Mouse (Mus musculus) heart, embryonic 16.5 days (tissue): ENCODE measurements around the gene Gm37240. TPM values are rescaled to one million over a fixed set of nuclear protein-coding genes. Genes with fewer than 3 reads are reported as not detected.

Experiments used
- ATAC-seq: fragments of 200-750 bp; cut with Nextera tagmentation; replicated peaks from 2 replicates; pipeline ENCODE4 v1.8.0; 2017; ENCODE audit warnings: moderate number of reproducible peaks; ENCODE audit not compliant: insufficient read depth, low FRiP score; ENCODE audit errors: extremely low read depth
- H3K27ac ChIP-seq: fragments of 300-500 bp; sonication (generic); 2 replicates; pipeline ENCODE4 v1.5.1; 2014; ENCODE audit warnings: mild to moderate bottlenecking, low read length, control low read depth, moderate library complexity
- H3K27me3 ChIP-seq: fragments of 300-500 bp; sonication (generic); 2 replicates; pipeline ENCODE4 v1.6.1; 2014; ENCODE audit warnings: low read length, mixed read lengths; ENCODE audit not compliant: control insufficient read depth, insufficient read depth
- H3K36me3 ChIP-seq: fragments of 300-500 bp; sonication (generic); 2 replicates; pipeline ENCODE4 v1.6.1; 2014; ENCODE audit not compliant: control insufficient read depth, insufficient read depth
- H3K4me1 ChIP-seq: fragments of 300-500 bp; sonication (generic); 2 replicates; pipeline ENCODE4 v1.6.1; 2014; ENCODE audit warnings: low read length, mixed read lengths; ENCODE audit not compliant: control insufficient read depth, insufficient read depth
- H3K4me2 ChIP-seq: fragments of 300-500 bp; sonication (generic); 2 replicates; pipeline ENCODE4 v1.6.1; 2014; ENCODE audit warnings: low read depth, mild to moderate bottlenecking, control low read depth, low read length
- H3K4me3 ChIP-seq: fragments of 300-500 bp; sonication (generic); 2 replicates; pipeline ENCODE4 v1.5.1; 2014; ENCODE audit warnings: mild to moderate bottlenecking, control low read depth, low read length
- H3K9ac ChIP-seq: fragments of 300-500 bp; sonication (generic); 2 replicates; pipeline ENCODE4 v1.6.1; 2014; ENCODE audit warnings: low read length, control low read depth
- H3K9me3 ChIP-seq: fragments of 300-500 bp; sonication (generic); replicated peaks from 2 replicates; pipeline ENCODE4 v1.6.1; 2016; ENCODE audit warnings: low read length; ENCODE audit not compliant: control insufficient read depth
- WGBS: fragments of 180-500 bp; shearing (Covaris S2); extraction: QIAGEN DNeasy Blood & Tissue Kit; methylation state at CpG from one replicate; pipeline ENCODE4 v1.1.7; 2014; 5-methylcytosine and 5-hydroxymethylcytosine counted together
- polyA plus RNA-seq: library from polyadenylated mRNA; unstranded; fragments of >200 nt; fragmentation: Nextera tagmentation; extraction: Ambion mirVana; gene quantifications from 2 replicates; pipeline ENCODE4 v1.2.1, GENCODE M21; 2015

The Gm37240 gene
- polyA plus RNA-seq, 1 experiment from 2014 or later: 18.4 TPM

DNA sequence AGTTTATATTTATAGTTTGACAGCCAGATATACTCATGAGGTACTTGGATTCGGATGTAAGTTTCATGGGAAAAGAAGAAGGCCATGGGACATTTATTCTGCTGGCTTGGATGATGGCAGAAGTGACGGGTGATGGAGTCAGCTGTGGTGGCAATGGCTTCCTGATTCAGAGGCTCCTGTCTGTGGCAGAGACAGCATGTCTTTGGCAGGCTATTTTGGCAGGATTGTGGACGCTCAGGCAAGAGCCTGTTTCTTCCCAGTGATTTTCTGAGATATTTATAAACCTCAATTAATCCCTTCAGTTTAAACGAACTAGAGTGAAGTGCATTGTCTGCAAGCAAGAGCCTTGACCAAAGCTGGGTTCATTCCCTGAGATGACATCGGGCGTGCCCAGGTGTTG, 874.4 kb downstream of the Gm37240 start:
- Histone ChIP-seq H3K4me3 (no peak overlapping the region), H3K36me3 (no peaks in the 10 kb centered on the region), H3K4me1 (peaks cover 7% of the 10 kb centered on the region; the same call in 1 of the 2 replicates), H3K4me2 (no peak overlapping the region), H3K9me3 (no peaks in the 10 kb centered on the region), H3K9ac (no peak overlapping the region), H3K27me3 (no peaks in the 10 kb centered on the region), H3K27ac (no peak overlapping the region)
- 75% methylated on average over 6 of the region's 6 CpGs for WGBS
- ATAC-seq: no peak

DNA sequence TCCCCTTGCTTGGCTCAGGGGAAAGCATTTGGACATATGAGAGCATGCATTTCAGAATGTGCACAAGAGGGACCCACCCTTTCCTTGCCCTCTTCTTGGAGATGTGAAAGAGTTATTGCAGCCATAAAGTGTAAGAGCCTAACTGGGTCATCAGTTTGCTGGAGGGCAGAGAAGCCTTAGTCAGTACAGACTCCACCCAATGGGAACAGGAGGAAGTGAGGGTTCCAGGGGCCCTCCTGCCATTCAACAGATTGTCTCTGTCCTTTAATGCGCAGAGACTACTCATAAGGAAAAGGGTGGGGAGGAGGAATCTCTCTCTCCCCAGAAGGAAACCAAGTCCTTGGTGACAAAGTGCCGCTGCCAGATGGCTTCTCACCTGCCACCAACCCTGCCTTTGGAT, 882.1 kb downstream of the Gm37240 start:
- 92% methylated on average over 2 of the region's 2 CpGs for WGBS
- Histone ChIP-seq H3K9me3 (no peaks in the 10 kb centered on the region), H3K36me3 (no peaks in the 10 kb centered on the region), H3K27me3 (no peaks in the 10 kb centered on the region), H3K9ac (no peak overlapping the region), H3K4me2 (no peak overlapping the region), H3K4me3 (no peak overlapping the region), H3K4me1 (no peaks in the 10 kb centered on the region), H3K27ac (no peak overlapping the region)
- ATAC-seq: no peak

DNA sequence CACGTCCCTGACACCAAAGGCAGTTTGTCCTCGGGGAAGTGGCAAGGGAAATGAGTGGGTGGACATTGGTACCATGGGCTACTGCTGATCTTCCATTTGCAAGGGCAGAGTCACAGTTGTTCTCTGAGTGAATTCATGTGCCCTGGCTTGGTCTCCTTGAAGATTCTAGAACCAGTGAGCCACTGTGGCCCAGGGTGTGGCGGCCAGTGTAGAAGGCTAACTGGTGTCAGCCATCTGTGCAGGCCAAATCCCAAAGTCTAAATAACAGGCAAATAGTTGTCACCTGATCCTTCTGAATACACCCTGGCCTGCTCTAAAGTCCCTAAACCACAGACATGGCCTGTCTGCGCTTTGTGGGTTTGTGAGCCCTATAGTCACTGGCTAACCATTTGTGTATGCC, 898.4 kb downstream of the Gm37240 start:
- H3K36me3 ChIP-seq: no peaks in the 10 kb centered on the region
- H3K4me1 ChIP-seq: no peaks in the 10 kb centered on the region
- H3K27ac ChIP-seq: no peak overlapping the region
- H3K9ac ChIP-seq: no peak overlapping the region
- no peaks in the 10 kb centered on the region for H3K27me3 ChIP-seq
- H3K4me2 ChIP-seq: no peak overlapping the region
- H3K4me3 ChIP-seq: no peak overlapping the region
- 86% methylated on average over 4 of the region's 4 CpGs for WGBS
- ATAC-seq: no peak
- no peaks in the 10 kb centered on the region for H3K9me3 ChIP-seq

DNA sequence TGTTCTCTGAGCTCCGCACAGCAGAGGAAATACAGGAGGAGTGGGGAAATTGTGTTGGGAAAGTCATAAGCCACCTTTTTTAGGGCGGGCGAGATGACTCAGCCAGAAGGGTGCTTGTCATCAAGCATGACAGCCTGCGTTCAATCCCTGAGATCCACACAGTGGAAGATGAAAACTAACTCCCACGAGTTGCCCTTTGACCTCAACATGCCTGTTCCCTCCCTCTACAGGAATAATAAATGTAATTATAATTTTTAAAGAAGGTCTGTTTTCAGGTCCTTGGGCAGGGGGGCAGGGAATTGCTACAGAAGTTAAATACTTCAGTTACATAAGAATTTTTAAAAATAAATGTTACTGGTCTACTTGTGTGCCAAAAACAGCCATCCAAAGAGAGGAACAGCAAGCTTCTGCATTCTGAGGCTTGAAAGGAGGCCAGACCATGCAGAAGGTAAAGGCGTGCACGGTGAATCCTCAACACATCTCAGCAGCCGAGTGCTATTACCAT, 902.1 kb downstream of the Gm37240 start:
- H3K27ac ChIP-seq: no peak overlapping the region
- WGBS: 83% methylated on average over 8 of the region's 8 CpGs
- no peaks in the 10 kb centered on the region for H3K9me3 ChIP-seq
- H3K9ac ChIP-seq: no peak overlapping the region
- H3K27me3 ChIP-seq: no peaks in the 10 kb centered on the region
- H3K4me2 ChIP-seq: no peak overlapping the region
- H3K4me1 ChIP-seq: no peaks in the 10 kb centered on the region
- ATAC-seq: no peak
- H3K36me3 ChIP-seq: no peaks in the 10 kb centered on the region
- no peak overlapping the region for H3K4me3 ChIP-seq

DNA sequence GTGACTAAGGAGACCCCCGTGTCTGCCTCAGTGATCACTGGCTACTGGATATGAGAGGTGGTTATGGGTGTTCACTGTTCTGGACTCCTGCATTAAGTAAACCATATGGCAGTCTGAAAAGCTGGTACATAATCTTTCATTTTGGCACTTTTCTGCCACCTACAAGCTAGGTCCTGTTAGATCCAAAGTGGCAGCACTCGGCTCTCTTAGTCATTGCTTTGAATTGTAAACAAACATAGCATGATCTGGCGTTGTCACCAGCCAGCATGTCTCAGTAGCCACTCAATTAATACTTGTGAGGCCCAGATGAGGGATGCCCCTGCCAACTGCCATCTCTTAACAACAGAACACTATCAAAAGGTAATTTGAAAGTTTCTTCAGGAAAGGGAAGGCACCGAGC, 904.6 kb downstream of the Gm37240 start:
- Histone ChIP-seq H3K36me3 (peaks cover 5% of the 10 kb centered on the region; the same call in 1 of the 2 replicates), H3K9ac (no peak overlapping the region), H3K27me3 (no peaks in the 10 kb centered on the region), H3K4me2 (no peak overlapping the region), H3K9me3 (no peaks in the 10 kb centered on the region), H3K4me1 (no peaks in the 10 kb centered on the region), H3K27ac (no peak overlapping the region), H3K4me3 (no peak overlapping the region)
- WGBS: 62% methylated on average over 4 of the region's 4 CpGs
- no peak for ATAC-seq

DNA sequence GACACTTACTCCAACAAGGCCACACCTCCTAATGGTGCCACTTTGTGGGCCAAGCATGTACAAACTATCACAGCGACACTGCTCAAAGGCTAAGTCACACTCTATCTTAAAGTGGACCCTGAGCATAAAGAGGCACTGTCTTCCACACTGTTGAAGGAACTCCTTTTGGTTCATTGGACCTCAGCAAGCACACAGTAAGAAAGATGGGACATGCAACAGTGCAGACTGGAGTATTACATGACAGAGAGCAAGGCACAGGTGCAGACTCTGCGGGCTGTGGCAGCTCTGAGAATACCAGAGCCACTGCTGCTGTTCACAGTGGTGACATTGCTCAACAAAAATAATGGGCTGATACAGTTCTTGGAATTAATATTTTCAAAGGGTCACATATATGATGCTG, 907.2 kb downstream of the Gm37240 start:
- WGBS: 100% methylated on average over 2 of the region's 2 CpGs
- no peak for ATAC-seq
- no peak overlapping the region for H3K4me2 ChIP-seq

DNA sequence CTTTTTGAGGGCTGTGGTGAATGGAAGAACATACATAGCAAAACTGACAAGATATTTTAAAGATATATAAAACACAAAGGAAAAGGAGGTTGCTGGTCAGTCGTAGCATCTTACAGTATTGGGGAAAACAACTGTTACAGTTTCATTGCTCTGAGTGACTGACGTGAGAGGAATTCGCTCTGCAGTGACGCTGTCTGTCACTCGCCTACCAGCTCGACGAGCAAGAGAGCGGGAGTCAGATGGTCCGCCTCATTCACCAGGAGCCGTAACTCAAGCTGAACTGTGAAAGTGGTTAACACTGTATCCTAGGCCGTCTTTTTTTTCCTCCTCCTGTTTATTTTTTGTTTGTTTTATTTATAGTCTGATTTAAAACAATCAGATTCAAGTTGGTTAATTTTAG, 908.6 kb downstream of the Gm37240 start:
- Histone ChIP-seq H3K36me3 (peaks cover 19% of the 10 kb centered on the region), H3K27me3 (no peaks in the 10 kb centered on the region), H3K4me2 (no peak overlapping the region), H3K9ac (no peak overlapping the region), H3K9me3 (no peaks in the 10 kb centered on the region), H3K4me3 (no peak overlapping the region), H3K27ac (no peak overlapping the region), H3K4me1 (no peaks in the 10 kb centered on the region)
- no peak for ATAC-seq
- WGBS: 81% methylated on average over 11 of the region's 11 CpGs

More for the DNA sequence above, 907.2 kb downstream of the Gm37240 start:
- Histone ChIP-seq H3K4me1 (no peaks in the 10 kb centered on the region), H3K27ac (no peak overlapping the region), H3K9ac (no peak overlapping the region), H3K9me3 (no peaks in the 10 kb centered on the region), H3K27me3 (no peaks in the 10 kb centered on the region), H3K36me3 (peaks cover 16% of the 10 kb centered on the region), H3K4me3 (no peak overlapping the region)

DNA sequence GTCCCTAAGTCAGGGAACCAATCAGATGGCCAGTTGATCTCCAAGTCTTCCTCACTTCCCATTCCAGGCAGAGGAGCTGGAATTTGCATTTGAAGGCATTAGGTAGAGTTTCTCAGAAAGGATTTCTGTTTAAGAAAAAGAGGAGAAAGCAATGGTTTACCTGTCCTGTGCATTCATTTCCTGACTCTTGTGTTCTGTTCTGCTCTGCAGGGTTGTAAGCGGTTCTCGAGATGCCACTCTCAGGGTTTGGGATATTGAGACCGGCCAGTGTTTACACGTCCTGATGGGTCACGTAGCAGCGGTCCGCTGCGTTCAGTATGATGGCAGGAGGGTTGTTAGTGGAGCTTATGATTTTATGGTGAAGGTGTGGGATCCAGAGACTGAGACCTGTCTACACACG, 913.1 kb downstream of the Gm37240 start:
- H3K27ac ChIP-seq: no peak overlapping the region
- no peak overlapping the region for H3K9ac ChIP-seq
- no peak overlapping the region for H3K4me3 ChIP-seq
- H3K4me2 ChIP-seq: no peak overlapping the region
- H3K36me3 ChIP-seq: peaks cover 30% of the 10 kb centered on the region
- H3K4me1 ChIP-seq: no peaks in the 10 kb centered on the region
- 93% methylated on average over 9 of the region's 9 CpGs for WGBS
- H3K9me3 ChIP-seq: no peaks in the 10 kb centered on the region
- H3K27me3 ChIP-seq: no peaks in the 10 kb centered on the region
- no peak for ATAC-seq

DNA sequence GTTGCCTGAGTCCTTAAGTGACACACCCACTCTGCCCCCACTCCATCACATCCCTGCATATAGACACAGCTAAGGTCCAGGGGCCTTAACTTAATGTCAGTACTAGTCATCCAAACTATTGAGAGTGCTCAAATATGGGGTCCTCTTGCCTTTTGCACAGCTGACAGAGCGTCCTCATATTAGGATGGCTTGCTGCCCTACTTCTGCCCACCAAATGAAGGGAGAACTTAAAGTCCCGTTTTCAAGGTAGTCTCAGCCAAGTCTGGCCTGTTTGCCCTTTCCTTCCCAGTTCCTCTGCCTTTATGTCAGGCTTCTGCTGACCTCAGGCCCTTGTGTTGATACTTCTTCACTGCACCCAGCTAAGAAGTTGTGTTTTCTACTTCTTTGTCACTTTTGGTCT, 914.4 kb downstream of the Gm37240 start:
- Histone ChIP-seq H3K9me3 (no peaks in the 10 kb centered on the region), H3K4me2 (no peak overlapping the region), H3K9ac (no peak overlapping the region), H3K27ac (no peak overlapping the region), H3K4me3 (no peak overlapping the region), H3K27me3 (no peaks in the 10 kb centered on the region), H3K36me3 (peaks cover 28% of the 10 kb centered on the region), H3K4me1 (no peaks in the 10 kb centered on the region)
- WGBS: 91% methylated on average over 2 of the region's 2 CpGs
- no peak for ATAC-seq

DNA sequence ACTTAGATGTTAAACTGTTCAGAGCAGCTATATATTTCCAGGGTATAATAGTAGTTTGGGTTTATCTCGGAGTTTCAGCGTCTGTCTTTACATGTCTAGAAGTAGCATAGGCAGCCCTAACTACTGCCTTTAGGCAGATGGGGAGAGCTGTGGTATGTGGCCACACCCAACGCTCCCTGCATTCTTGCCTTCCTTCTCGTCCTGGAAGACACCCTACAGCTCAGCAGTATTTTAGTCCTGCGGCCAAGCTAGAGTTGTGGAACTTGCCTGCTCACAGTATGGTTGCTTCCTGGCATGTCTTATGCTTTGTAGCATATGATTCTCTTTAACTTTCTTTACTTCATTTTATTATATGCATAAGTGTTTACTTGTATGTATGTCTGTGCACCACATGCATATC, 915.8 kb downstream of the Gm37240 start:
- Histone ChIP-seq H3K4me2 (no peak overlapping the region), H3K9me3 (no peaks in the 10 kb centered on the region), H3K36me3 (peaks cover 21% of the 10 kb centered on the region), H3K27ac (no peak overlapping the region), H3K4me1 (no peaks in the 10 kb centered on the region), H3K27me3 (no peaks in the 10 kb centered on the region), H3K9ac (no peak overlapping the region), H3K4me3 (no peak overlapping the region)
- ATAC-seq: no peak
- 72% methylated on average over 5 of the region's 5 CpGs for WGBS
